Mouse (Mus musculus): ENCODE measurements at regions not wholly inside any gene's neighbourhood (a gene's known extent, or its start where the extent isn't known, plus 50 kb on each side); places are given as distances from the start of the nearest gene placed in this dataset.

GRCm38 (mm10) chr13:16290784-16291183 is 279.1 kb downstream of the Inhba start:
- TF ChIP-seq CTCF (IDR thresholded peaks at IDR 0.05; ENCODE audit: control insufficient read depth, insufficient read depth, insufficient read length), result no peak
- no peak for TF ChIP-seq FOSL1 (IDR thresholded peaks at IDR 0.05; ENCODE audit: insufficient read depth, low read length, poor library complexity, severe bottlenecking)
- TF ChIP-seq USF1 (IDR thresholded peaks at IDR 0.05; ENCODE audit: low read depth), result no peak
- TF ChIP-seq CEBPB (IDR thresholded peaks at IDR 0.05; ENCODE audit: low read depth), result no peak
- TF ChIP-seq MYOD1 (IDR thresholded peaks at IDR 0.05; ENCODE audit: control insufficient read depth, insufficient read length, low read depth), result no peak
- TF ChIP-seq MYOG (IDR thresholded peaks at IDR 0.05; ENCODE audit: control insufficient read depth, extremely low read depth, insufficient read length), result no peak

Data from C2C12 (cell line).